Mouse (Mus musculus) ES-E14 (cell line): Measurements from ENCODE around the gene Gm20489.

Source experiments
- CHD2 ChIP-seq: IDR thresholded peaks from 2 replicates; pipeline ENCODE4 v1.6.1; 2014; ENCODE audit warnings: mild to moderate bottlenecking, low read depth, low read length, inconsistent platforms
- HCFC1 ChIP-seq: IDR thresholded peaks from 2 replicates; pipeline ENCODE4 v1.6.1; 2012; ENCODE audit warnings: low read length, inconsistent platforms, borderline replicate concordance; ENCODE audit not compliant: insufficient read depth
- MAFK ChIP-seq: IDR thresholded peaks from 2 replicates; pipeline ENCODE4 v1.6.1; 2014; ENCODE audit warnings: mild to moderate bottlenecking, low read depth, low read length, inconsistent platforms; ENCODE audit not compliant: insufficient read depth
- ZNF384 ChIP-seq: IDR thresholded peaks from 2 replicates; pipeline ENCODE4 v1.6.1; 2012; ENCODE audit warnings: low read depth, low read length, inconsistent platforms

GRCm38 (mm10) chrX:101266631-101267030 is 2.2 kb downstream of the Gm20489 start:
- no peak for TF ChIP-seq ZNF384
- no peak for TF ChIP-seq CHD2
- no peak for TF ChIP-seq HCFC1
- no peak for TF ChIP-seq MAFK
